Mouse (Mus musculus): ENCODE measurements around the gene Creb1.

The Creb1 gene

DNA sequence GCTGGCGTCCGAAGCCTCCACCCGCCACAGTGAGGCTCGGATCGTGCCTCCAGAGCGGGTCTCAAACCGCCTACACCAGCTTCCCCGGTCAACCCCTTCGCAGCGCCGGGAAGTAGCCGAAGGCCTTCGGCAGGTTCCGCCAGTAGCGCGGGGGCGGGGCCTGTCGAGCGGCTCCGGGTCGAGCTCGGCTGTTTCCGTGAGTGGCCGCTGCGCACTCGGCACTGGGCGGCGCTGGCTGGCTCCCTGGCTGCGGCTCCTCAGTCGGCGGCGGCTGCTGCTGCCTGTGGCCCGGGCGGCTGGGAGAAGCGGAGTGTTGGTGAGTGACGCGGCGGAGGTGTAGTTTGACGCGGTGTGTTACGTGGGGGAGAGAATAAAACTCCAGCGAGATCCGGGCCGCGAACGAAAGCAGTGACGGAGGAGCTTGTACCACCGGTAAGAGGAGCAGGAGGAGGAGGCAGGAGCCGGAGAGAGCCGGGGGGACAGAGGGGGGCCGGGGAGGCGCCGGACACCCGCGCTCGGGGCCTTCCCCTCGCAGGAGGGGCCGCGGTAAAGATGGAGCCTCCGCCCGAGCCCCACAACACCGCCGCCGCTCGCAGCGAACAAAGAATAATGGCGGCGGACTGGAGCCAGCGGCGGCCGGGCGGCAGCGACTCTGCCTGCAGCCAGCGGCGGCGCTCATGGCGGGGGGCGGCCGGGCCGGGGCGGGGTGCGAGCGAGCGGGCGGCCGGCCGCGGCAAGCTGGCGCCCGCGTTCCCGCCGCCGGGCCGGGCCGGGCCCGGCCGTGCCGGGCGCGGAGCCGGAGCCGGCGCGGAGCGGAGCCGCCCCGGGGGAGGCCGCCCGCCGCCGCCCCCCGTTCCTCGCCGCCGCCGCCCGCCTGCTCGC, at the start of gene Creb1:
Creb1 (plus strand) TSS at position 57 of the 882 bp plus-strand sequence.
- peak; percentile 98 to 100 for DNase-seq (ENCODE audit: low spot score in 2 of 2)

DNA sequence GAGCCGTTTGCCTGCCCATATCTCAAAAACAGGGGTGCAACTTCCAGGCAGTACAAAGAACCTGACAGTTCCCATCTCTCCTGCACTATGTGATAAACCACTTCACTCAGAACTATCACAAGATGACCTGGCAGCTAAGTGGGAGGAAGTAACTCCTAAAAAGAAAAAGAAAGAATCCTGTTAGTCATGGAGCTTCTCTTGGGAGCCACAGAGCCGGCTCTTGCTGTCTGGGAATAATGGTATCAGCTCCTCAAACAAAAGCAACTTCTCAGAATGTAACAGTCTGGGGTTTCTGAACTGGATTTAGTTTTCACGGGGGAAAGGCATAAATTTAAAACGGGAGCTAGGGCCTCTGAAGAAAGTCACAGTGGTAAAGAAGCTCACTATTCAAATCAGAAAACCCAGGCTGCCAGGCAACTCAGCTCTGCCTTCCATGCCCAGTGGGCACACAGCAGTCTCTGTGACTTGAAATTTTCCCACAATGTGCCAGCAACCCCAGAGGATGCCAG, 43.9 kb upstream of the Creb1 start:
- DNase-seq (ENCODE audit: low spot score in 2 of 2): no peak

- DNase-seq (ENCODE audit: low spot score in 2 of 2): no peak
Measured at GRCm38 (mm10) chr1:64496803-64497202, 35.6 kb upstream of the Creb1 start.

GRCm38 (mm10) chr1:64501382-64502140, 30.9 kb upstream of the Creb1 start:
- no peak for DNase-seq (ENCODE audit: low spot score in 2 of 2)

DNA sequence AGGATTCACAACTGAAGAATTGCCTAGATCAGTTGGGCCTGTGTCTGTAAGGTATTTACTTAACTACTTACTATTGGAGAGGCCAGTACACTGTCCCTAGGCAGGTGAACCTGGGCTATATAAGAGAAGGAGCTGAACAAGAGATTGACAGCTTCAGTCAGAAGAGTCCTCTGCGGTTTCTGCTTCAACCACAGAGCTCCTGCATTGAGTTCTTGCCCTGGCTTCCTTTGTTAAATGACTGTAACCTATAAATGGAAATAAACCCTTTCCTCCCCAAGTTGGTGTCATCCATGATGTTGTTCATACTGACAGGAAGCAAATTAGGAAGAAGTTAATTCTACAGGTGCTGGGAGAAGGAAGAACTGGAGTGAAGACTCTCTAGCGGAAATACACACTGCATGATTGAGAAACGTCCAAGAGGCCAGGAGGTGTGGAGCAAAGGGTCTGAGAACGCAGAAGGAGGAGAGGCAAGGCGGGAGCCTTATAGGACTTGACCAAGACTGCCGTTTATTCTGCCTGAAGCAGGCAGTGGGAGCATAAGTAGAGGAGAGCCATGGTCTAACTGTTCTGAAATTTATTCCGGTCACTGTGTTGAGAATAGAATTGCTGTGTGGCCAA, 23.9 kb upstream of the Creb1 start:
- no peak for DNase-seq (ENCODE audit: low spot score in 2 of 2)

DNA sequence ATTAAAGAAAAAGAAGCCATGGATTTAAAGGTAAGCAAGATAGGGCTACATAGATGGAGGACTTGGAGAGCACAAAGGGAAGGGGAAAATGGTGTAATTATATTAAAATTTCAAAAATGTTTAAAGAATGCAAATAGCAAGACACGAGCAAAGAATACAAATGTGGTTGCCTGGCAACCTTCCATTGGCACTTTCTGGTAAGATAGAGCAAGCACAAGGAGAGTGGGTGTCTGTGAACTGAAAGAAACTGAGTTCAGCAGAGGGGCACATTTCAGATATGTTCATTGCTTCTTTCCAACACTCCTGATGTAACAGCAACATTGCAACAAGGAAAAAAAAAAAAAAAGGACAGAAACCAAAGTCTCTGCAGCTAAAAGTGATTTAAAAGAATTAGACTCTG, 22.8 kb upstream of the Creb1 start:
- peak in 1 of 2 experiments; percentile 38 for DNase-seq (ENCODE audit: low spot score in 2 of 2)

GRCm38 (mm10) chr1:64514184-64514583, 18.3 kb upstream of the Creb1 start:
- DNase-seq (ENCODE audit: low spot score in 2 of 2): no peak

DNA sequence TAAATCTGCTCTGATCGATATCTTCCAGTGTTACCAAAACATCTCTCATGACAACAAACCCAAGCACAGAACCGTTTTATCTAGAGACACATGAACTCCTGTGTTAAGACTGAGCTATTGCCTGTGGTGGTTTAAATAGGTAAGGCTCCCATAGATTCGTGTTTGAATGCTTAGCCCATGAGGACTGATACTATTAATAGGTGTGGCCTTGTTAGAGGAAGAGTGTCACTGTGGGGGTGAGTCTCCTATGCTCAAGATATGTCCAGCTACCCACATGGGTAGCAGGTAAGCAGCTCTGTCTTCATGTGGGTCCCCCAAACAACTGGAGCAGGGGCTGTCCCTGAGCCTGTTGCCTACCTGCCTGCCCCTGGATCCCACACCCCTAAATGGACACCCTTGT, 15.9 kb upstream of the Creb1 start:
- DNase-seq (ENCODE audit: low spot score in 2 of 2): no peak

DNA sequence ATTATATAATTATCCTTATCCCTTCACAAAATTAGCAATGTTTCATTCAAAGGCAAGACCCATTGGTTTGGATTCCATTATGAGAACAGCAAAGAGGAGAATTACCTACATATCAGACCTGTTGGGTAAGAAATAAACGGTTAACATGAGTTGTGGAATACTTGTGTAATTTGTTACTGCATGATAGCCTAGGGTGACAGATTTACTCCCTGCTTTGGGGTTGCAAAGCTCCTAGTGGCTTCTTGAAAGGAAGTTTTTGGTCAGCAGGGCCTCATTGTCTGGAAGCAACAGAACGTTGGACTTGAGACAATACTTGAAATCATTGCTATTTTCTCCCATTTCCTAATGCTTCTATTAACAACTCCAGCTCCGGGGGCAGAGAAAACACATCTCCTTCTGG, 14.0 kb upstream of the Creb1 start:
- no peak for DNase-seq (ENCODE audit: low spot score in 2 of 2)

GRCm38 (mm10) chr1:64519345-64519744, 13.1 kb upstream of the Creb1 start:
- DNase-seq (ENCODE audit: low spot score in 2 of 2): no peak

GRCm38 (mm10) chr1:64519901-64520300, 12.5 kb upstream of the Creb1 start:
- no peak for DNase-seq (ENCODE audit: low spot score in 2 of 2)

DNA sequence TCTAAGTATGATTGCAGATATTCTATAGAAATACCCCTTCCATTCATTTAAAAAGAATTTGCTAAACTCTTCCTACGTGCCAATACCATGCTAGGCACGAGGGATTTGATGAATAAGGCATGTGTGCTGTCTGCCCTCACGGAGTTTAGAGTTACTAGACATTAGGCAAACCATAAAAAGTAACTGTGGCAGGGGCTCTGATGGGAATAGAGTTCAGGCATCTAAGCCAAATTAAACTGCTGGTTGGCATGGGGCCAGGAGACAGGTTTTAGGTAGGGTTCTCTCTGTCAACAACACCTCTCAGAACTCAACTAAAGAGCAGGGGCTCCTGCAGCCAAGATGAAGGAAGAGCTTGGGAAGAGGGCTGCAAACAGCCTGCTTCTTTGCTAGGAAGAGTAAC, 10.7 kb upstream of the Creb1 start:
- no peak for DNase-seq (ENCODE audit: low spot score in 2 of 2)

DNA sequence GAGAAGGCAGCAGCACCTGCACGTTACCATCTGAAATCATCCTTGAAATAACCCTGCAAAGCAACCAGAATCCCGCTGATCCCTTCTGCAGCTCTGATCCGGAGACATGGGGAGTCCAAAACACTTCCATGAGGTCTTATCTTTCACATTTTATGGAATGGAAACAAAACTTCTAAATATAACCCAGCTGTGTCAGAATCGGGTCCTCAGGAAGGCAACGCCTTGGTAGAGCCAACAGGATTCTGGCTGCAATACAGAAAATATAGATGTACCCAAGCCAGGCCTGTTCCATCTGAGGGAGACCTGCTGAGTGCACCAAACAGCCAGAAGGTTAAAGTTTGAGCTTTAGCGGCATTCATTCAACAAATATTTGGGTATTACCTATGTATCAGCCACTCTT, 9.8 kb upstream of the Creb1 start:
- no peak for DNase-seq (ENCODE audit: low spot score in 2 of 2)

DNA sequence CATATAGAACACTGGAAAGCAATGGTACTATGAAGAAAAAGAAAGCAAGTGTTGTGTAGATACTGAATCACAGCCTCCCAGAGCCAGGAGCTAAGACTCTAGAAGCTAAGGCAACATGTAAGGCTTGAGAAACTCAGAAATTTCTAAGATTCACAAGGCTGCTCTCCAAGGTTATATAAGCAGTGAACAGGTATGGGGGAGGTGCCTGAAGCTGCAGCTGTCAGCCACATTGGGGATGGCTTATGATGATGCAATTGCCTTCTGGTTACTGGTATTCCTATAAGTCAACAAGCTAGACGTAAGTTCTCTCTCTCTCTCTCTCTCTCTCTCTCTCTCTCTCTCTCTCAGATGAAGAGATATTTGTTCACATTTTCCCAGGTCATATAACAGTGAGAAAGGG, 9.3 kb upstream of the Creb1 start:
- DNase-seq (ENCODE audit: low spot score in 2 of 2): no peak

GRCm38 (mm10) chr1:64524661-64525060, 7.8 kb upstream of the Creb1 start:
- no peak for DNase-seq (ENCODE audit: low spot score in 2 of 2)

- no peak for DNase-seq (ENCODE audit: low spot score in 2 of 2)
Measured at GRCm38 (mm10) chr1:64527626-64528025, 4.8 kb upstream of the Creb1 start.

DNA sequence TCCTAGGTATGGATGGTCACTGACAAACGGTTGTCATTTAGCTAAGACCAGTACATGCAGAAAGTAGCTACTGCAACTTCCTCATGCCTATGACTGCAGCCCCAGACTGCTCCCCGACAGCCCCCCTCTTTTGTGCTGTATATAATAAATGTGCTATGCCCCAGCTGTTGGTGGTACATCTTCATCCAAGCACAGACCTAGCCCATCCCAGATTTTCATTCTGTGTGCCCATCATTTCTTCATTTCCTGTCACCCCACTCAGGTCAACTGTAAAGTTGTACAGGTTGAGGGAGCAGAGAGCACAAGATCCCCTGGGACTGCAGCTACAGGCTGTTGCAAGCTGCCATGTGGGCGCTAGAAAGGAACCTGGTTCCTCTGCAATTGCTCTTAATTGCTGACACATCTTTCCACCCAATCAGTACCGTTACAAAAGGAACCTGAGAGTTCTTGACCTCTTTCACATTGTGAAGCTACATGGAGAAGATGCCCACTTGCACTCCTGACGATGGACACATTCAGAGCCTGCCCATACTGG, 2.6 kb upstream of the Creb1 start:
- no peak for DNase-seq (ENCODE audit: low spot score in 2 of 2)

DNA sequence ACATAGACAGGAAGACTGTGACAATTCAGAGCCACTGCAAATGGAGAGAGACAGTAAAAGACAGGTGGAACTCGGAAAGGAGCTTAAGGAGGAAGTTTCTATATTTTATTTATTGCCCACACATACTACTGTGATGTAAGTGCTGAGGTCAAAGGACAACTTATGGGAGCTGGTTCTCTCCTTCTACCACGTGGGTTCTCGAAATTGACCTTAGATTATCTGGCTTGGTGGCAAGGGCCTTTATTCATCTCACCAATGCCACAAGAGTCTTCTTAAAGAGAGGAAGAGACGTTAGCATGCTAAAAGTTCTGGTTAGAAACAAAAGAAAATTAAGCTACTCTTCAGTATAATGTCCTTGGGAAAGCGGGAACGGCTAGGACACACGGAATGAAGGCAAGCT, 897 bp upstream of the Creb1 start:
- DNase-seq (ENCODE audit: low spot score in 2 of 2): no peak

DNA sequence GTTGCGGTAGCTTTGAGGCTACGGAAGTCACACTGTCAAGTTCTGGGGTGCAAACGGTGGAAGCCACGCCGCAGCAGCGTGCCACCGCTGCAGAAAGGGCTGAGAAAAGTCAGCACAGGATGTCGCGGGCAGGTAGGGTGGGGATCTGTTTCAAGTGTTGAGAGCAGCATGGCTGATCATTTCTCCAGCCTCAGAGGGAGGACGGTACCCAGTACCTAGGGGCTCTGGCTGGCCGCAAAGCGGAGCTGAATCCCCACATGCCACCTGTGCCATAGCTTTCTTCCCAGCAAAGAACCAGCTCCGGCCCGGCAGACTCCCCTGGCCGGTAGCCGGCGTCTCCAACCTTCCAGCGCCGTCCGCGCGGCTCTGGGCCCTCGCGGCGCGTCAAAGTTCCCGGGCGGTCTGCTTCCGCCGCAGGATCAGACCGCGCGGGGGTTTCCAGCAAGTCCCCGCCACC, 350 bp upstream of the Creb1 start:
- no peak for DNase-seq (ENCODE audit: low spot score in 2 of 2)

DNA sequence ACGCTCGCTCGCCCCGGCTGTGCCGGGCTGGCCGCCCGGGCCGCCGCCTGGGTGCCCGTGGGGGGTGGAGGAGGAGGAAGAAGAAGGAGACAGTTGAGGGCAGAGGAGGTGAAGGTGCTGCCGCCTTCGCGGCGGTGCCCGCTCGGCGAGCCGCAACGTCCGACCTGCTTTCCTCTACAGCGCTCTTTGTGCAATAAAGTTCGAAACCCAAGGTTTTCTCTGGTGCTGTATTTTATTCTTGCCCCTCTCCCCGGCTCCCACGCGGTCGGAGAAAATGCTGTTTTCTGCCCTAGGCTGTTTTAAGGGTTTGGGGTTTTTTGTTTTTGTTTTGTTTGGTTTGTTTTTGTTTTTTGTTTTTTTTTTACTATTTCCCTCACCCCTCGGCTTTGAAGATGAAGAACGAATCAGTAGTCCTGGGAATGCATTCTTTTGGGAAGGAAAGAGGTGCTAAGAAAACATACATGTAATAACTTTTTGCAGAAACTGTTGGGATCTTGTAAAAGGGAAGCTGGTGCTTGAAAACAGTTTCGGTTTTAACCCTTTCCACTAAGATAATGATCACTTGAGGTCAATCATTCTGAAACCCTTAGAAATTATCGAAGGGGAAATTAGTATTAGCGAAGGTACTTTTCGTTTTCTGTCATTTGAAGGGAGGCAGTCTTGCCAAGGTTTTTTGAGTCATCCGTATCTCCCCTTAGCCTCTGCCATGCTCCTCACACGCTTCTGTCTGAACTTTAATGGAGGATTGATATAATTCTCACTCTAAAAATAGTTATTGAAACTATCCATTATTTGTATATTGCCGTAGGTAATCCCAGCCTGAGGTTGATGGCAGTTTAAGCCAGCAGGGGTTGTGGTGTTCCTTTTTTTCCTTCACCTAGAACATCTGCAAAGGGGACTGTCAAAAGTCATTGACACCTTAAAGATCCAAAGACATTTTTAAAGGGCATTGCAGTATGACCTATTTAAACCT, 1.3 kb downstream of the Creb1 start:
- DNase-seq (ENCODE audit: low spot score in 2 of 2): peak in 1 of 2 experiments; percentile 42
